Comparison of ENCODE assay signal across 8 mouse cellular contexts in the genomic region with DNA sequence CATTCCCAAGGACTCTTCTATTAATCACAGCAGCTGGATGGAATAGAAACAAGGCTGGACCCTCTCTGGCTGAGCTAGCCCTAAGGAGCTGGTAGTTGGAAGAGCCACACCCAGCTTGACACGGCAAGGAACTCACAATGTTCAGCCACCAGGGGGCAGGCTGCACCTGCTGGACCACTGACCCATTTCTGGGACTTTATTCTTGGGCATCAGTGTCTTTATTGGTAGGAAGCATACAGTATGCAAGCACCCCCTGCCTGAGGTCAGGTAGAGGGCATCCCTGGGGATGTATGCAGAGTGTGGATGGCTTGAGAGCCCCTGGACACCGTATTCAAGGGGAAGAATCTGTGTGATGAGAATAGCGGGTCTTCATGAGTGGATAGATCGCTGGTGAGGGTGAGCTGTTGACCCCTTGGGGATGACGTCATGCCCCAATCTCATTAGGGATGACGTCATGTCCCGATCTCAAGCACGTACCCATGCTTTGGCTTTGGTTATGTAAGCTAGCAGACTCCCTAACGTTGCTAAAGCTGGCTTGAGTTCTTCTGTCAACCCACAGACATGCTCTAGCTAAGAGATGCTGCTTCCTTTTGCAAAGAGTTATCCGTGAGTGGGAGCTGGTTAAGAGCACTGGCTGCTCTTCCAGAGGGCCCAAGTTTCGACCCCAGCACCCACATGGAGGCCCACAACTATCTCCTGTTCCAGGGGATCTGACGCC. TPM values are rescaled to one million over a fixed set of nuclear protein-coding genes. Genes with fewer than 3 reads are reported as not detected.
DNase-seq lines count a peak whose midpoint lies in the region; ATAC-seq and TF ChIP-seq lines count a peak whose summit lies in the region.

No protein-coding gene starts in this region.

- TF ChIP-seq CTCF in cortical plate, adult 2 months (IDR thresholded peaks at IDR 0.05; ENCODE audit: extremely low read depth, insufficient read depth, low read length) = peak; percentile 93
- peak; percentile 95 for TF ChIP-seq CTCF in layer of hippocampus, adult 2 months (conservative IDR thresholded peaks at IDR 0.05)
- TF ChIP-seq CTCF in lung, embryonic 14.5 days (IDR thresholded peaks at IDR 0.05; ENCODE audit: low read depth) = peak; percentile 98

- H3K9me3 ChIP-seq in lung, embryonic 14.5 days (ENCODE audit: low read depth, low read length) = no peaks in the 10 kb centered on the region

- DNase-seq in 416B (ENCODE audit: low read depth) (peak; percentile 77), R1 (ENCODE audit: low read depth, low spot score) (peak; percentile 82)
- DNase-seq in heart, adult 18-20 months = peak; percentile 80 to 93
- DNase-seq in layer of hippocampus, adult 2 months (ENCODE audit: low spot score in 2 of 2) = peak; percentile 69 to 85
- peak; percentile 94 for DNase-seq in lung, embryonic 14.5 days
- peak; percentile 66 to 73 for DNase-seq in right cerebral cortex, postnatal 36 days (ENCODE audit: low spot score in 2 of 2)
- DNase-seq in urinary bladder, postnatal 25 days (ENCODE audit: low spot score) = peak; percentile 75

- 36% methylated on average over 12 of the region's 12 CpGs for WGBS in lung, embryonic 14.5 days

- no peak overlapping the region for H3K9ac ChIP-seq in lung, embryonic 14.5 days

- peak; percentile 58; the same call in 1 of the 2 replicates for TF ChIP-seq POLR2A in cortical plate, adult 2 months (IDR thresholded peaks at IDR 0.05; ENCODE audit: extremely low read depth, insufficient read depth, low read length)

- peak overlapping the region; percentile 12 for H3K27ac ChIP-seq in cortical plate, adult 2 months (ENCODE audit: insufficient read depth, low read length)
- peak overlapping the region; percentile 69 for H3K27ac ChIP-seq in layer of hippocampus, adult 2 months
- no peak overlapping the region for H3K27ac ChIP-seq in lung, embryonic 14.5 days (ENCODE audit: low read depth)

- no peak overlapping the region for H3K4me3 ChIP-seq in cortical plate, adult 2 months (ENCODE audit: insufficient read depth, low read length)
- no peak overlapping the region for H3K4me3 ChIP-seq in layer of hippocampus, adult 2 months
- H3K4me3 ChIP-seq in lung, embryonic 14.5 days (ENCODE audit: low read depth, low read length) = no peak overlapping the region

- H3K4me1 ChIP-seq in cortical plate, adult 2 months (ENCODE audit: control insufficient read depth, insufficient read depth, low read length) = peaks cover 6% of the 10 kb centered on the region
- peaks cover 6% of the 10 kb centered on the region for H3K4me1 ChIP-seq in lung, embryonic 14.5 days (ENCODE audit: insufficient read depth)

- no peaks in the 10 kb centered on the region for H3K27me3 ChIP-seq in lung, embryonic 14.5 days (ENCODE audit: insufficient read depth, low read length)

- H3K4me2 ChIP-seq in lung, embryonic 14.5 days = no peak overlapping the region

- peak; percentile 15; the same call in 1 of the 2 replicates for ATAC-seq in lung, embryonic 14.5 days (ENCODE audit: insufficient read depth)

- H3K36me3 ChIP-seq in lung, embryonic 14.5 days (ENCODE audit: insufficient read depth) = no peaks in the 10 kb centered on the region

RNA-seq across cellular contexts. Expression of gene Ctdspl, which starts 5.3 kb away (rescaled TPM):
- polyA plus RNA-seq in cortical plate, adult 2 months (2012; rRNA removed) = 30.3 and 35.1 TPM in 2 replicates
- 10 to 100 TPM; 10.6 to 12.8 TPM for total RNA-seq in heart, adult 18-20 months (2021)
- 10 to 100 TPM; 23.9 to 28.0 TPM for total RNA-seq in layer of hippocampus, adult 2 months (2021)
- polyA plus RNA-seq in lung, embryonic 14.5 days (2014; fragmentation: Nextera tagmentation; extraction: Ambion mirVana) = 20.1 and 22.9 TPM in 2 replicates
